30 mouse cellular contexts compared by ENCODE assay signal in the genomic region with DNA sequence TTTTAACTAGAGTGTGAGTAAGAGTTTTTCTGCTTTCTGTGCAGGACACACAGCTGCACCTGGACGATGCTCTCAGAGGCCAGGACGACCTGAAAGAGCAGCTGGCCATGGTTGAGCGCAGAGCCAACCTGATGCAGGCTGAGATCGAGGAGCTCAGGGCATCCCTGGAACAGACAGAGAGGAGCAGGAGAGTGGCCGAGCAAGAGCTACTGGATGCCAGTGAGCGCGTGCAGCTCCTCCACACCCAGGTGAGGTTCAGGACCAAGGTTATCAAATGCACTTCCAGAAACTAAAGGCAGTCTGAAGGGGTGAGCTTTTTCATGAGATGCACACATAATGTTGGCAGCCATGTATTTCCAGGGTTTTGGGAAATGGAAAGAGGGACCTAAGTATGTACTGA. TPM values are rescaled to one million over a fixed set of nuclear protein-coding genes. Genes with fewer than 3 reads are reported as not detected.
"Had no signal": no experiment of that assay in that cellular context is flagged by ENCODE, and none has a peak within 500 bp of the region (broad histone marks: within the 10 kb centered on the region; RNA-seq: fewer than 3 reads in every experiment).

No protein-coding gene starts in this region.

- DNase-seq: cerebellum, adult 18-20 months; cerebellum, adult 2 months; cerebellum, adult 8-10 months; cerebellum, adult 9-10 months; cerebellum, adult 9-11 months; cerebellum, postnatal 10 days; cerebellum, postnatal 25 days; cerebellum, postnatal 36 days; embryo, embryonic 11 days; forebrain, postnatal 0 days; gastrocnemius, postnatal 10 days; gastrocnemius, postnatal 25 days; heart, adult 11 months; heart, adult 18-20 months; heart, adult 2 months had no signal

- H3K36me3 ChIP-seq: embryonic facial prominence, embryonic 10.5 days; embryonic facial prominence, embryonic 12.5 days; embryonic facial prominence, embryonic 13.5 days; embryonic facial prominence, embryonic 15.5 days; forebrain, embryonic 10.5 days; forebrain, embryonic 12.5 days; forebrain, embryonic 15.5 days; heart, embryonic 10.5 days had no signal

- H3K9ac ChIP-seq: embryonic facial prominence, embryonic 12.5 days; embryonic facial prominence, embryonic 13.5 days; embryonic facial prominence, embryonic 15.5 days; forebrain, embryonic 12.5 days; forebrain, embryonic 13.5 days; forebrain, embryonic 15.5 days; forebrain, postnatal 0 days had no signal

- H3K4me1 ChIP-seq: embryonic facial prominence, embryonic 10.5 days; embryonic facial prominence, embryonic 12.5 days; embryonic facial prominence, embryonic 13.5 days; embryonic facial prominence, embryonic 15.5 days; forebrain, embryonic 10.5 days; forebrain, embryonic 12.5 days; forebrain, embryonic 13.5 days; forebrain, embryonic 15.5 days; heart, embryonic 10.5 days had no signal

- H3K27me3 ChIP-seq: embryonic facial prominence, embryonic 12.5 days; embryonic facial prominence, embryonic 13.5 days; embryonic facial prominence, embryonic 15.5 days; forebrain, embryonic 12.5 days; forebrain, embryonic 13.5 days; forebrain, embryonic 15.5 days had no signal

- ATAC-seq: forebrain, embryonic 13.5 days; forebrain, embryonic 14.5 days; forebrain, embryonic 15.5 days; forebrain, embryonic 16.5 days; forebrain, postnatal 0 days had no signal

- H3K4me3 ChIP-seq: embryonic facial prominence, embryonic 10.5 days; embryonic facial prominence, embryonic 12.5 days; embryonic facial prominence, embryonic 13.5 days; embryonic facial prominence, embryonic 15.5 days; erythroblast, embryonic 14.5 days; forebrain, embryonic 10.5 days; forebrain, embryonic 12.5 days; forebrain, embryonic 13.5 days; forebrain, embryonic 15.5 days; heart, adult 2 months; heart, embryonic 10.5 days had no signal

- H3K4me2 ChIP-seq: embryonic facial prominence, embryonic 12.5 days; embryonic facial prominence, embryonic 13.5 days; embryonic facial prominence, embryonic 15.5 days; forebrain, embryonic 12.5 days; forebrain, embryonic 13.5 days; forebrain, embryonic 15.5 days had no signal

- H3K9me3 ChIP-seq: embryonic facial prominence, embryonic 10.5 days; embryonic facial prominence, embryonic 12.5 days; embryonic facial prominence, embryonic 13.5 days; embryonic facial prominence, embryonic 15.5 days; forebrain, embryonic 10.5 days; forebrain, embryonic 12.5 days; forebrain, embryonic 13.5 days; forebrain, embryonic 15.5 days; heart, embryonic 10.5 days had no signal

- H3K27ac ChIP-seq: embryonic facial prominence, embryonic 10.5 days; embryonic facial prominence, embryonic 12.5 days; embryonic facial prominence, embryonic 13.5 days; embryonic facial prominence, embryonic 15.5 days; forebrain, embryonic 10.5 days; forebrain, embryonic 12.5 days; forebrain, embryonic 13.5 days; forebrain, embryonic 15.5 days; heart, adult 2 months; heart, embryonic 10.5 days had no signal

RNA-seq across cellular contexts. Expression of a gene that starts 19.2 kb away (rescaled TPM):
- total RNA-seq: common myeloid progenitor, adult 5-6 weeks; granulocyte monocyte progenitor cell, adult 5-6 weeks; heart, adult 18-20 months had no signal
- polyA plus RNA-seq: cerebellum, adult 2 months; erythroblast, embryonic 14.5 days; forebrain, embryonic 10.5 days; forebrain, embryonic 11.5 days; forebrain, embryonic 12.5 days; forebrain, embryonic 13.5 days; forebrain, embryonic 15.5 days; heart, adult 2 months; heart, embryonic 10.5 days had no signal

RNA-seq across cellular contexts. Expression of a gene that starts 19.9 kb away (rescaled TPM):
- total RNA-seq: common myeloid progenitor, adult 5-6 weeks; granulocyte monocyte progenitor cell, adult 5-6 weeks; heart, adult 2 months had no signal
- polyA plus RNA-seq: erythroblast, embryonic 14.5 days; forebrain, embryonic 10.5 days; forebrain, embryonic 11.5 days; heart, embryonic 10.5 days had no signal

RNA-seq across cellular contexts. Expression of a gene that starts 57.2 kb away (rescaled TPM):
- total RNA-seq: common myeloid progenitor, adult 5-6 weeks; granulocyte monocyte progenitor cell, adult 5-6 weeks; heart, adult 18-20 months; heart, adult 2 months had no signal
- polyA plus RNA-seq: cerebellum, adult 2 months; embryonic facial prominence, embryonic 10.5 days; erythroblast, embryonic 14.5 days; forebrain, embryonic 10.5 days; forebrain, embryonic 11.5 days; forebrain, embryonic 12.5 days; forebrain, embryonic 16.5 days; heart, adult 2 months had no signal
